Mouse (Mus musculus): ENCODE measurements around the gene Cabp2.
"Not testable (repeated sequence)": the region's sequence is repeated elsewhere in the genome, so short reads cannot be mapped to it uniquely, and the experiment has no call there.

Cabp2 gene

GRCm38 (mm10) chr19:4081394-4081793 is at the start of gene Cabp2:
TSS of gene Cabp2 (plus strand) at chr19:4081578.
- in situ Hi-C loops (cut with MboI; ENCODE audit: low pct_unique_long_range_greater_than_20kb in 1 of 2, low sequenced_read_pairs in 2 of 2, unreplicated experiment in 1 of 2) = no loop called here

GRCm38 (mm10) chr19:4032668-4033067 is 48.7 kb upstream of the Cabp2 start:
- in situ Hi-C loops (cut with MboI; ENCODE audit: low pct_unique_long_range_greater_than_20kb in 1 of 2, low sequenced_read_pairs in 2 of 2, unreplicated experiment in 1 of 2) = no loop called here

- in situ Hi-C loops (cut with MboI; ENCODE audit: low pct_unique_long_range_greater_than_20kb in 1 of 2, low sequenced_read_pairs in 2 of 2, unreplicated experiment in 1 of 2) = no loop called here
Measured at GRCm38 (mm10) chr19:4033298-4033697, 48.1 kb upstream of the Cabp2 start.

GRCm38 (mm10) chr19:4033742-4034141 is 47.6 kb upstream of the Cabp2 start:
- in situ Hi-C loops (cut with MboI; ENCODE audit: low pct_unique_long_range_greater_than_20kb in 1 of 2, low sequenced_read_pairs in 2 of 2, unreplicated experiment in 1 of 2) = no loop called here

GRCm38 (mm10) chr19:4036327-4037045 is 44.9 kb upstream of the Cabp2 start:
- in situ Hi-C loops (cut with MboI; ENCODE audit: low pct_unique_long_range_greater_than_20kb in 1 of 2, low sequenced_read_pairs in 2 of 2, unreplicated experiment in 1 of 2) = no loop called here

- in situ Hi-C loops (cut with MboI; ENCODE audit: low pct_unique_long_range_greater_than_20kb in 1 of 2, low sequenced_read_pairs in 2 of 2, unreplicated experiment in 1 of 2) = not testable (repeated sequence)
Measured at GRCm38 (mm10) chr19:4037154-4037787, 44.1 kb upstream of the Cabp2 start.

- in situ Hi-C loops (cut with MboI; ENCODE audit: low pct_unique_long_range_greater_than_20kb in 1 of 2, low sequenced_read_pairs in 2 of 2, unreplicated experiment in 1 of 2) = no loop called here
Measured at GRCm38 (mm10) chr19:4037788-4038232, 43.6 kb upstream of the Cabp2 start, which contains the start of gene Gstp1. TSS of gene Gstp1 (minus strand) at chr19:4037985.

- in situ Hi-C loops (cut with MboI; ENCODE audit: low pct_unique_long_range_greater_than_20kb in 1 of 2, low sequenced_read_pairs in 2 of 2, unreplicated experiment in 1 of 2) = not testable (repeated sequence)
Measured at GRCm38 (mm10) chr19:4040941-4041340, 40.4 kb upstream of the Cabp2 start.

GRCm38 (mm10) chr19:4041500-4041899 is 39.9 kb upstream of the Cabp2 start:
- in situ Hi-C loops (cut with MboI; ENCODE audit: low pct_unique_long_range_greater_than_20kb in 1 of 2, low sequenced_read_pairs in 2 of 2, unreplicated experiment in 1 of 2) = not testable (repeated sequence)

GRCm38 (mm10) chr19:4042124-4042523 is 39.3 kb upstream of the Cabp2 start:
- in situ Hi-C loops (cut with MboI; ENCODE audit: low pct_unique_long_range_greater_than_20kb in 1 of 2, low sequenced_read_pairs in 2 of 2, unreplicated experiment in 1 of 2) = no loop called here

GRCm38 (mm10) chr19:4044109-4044508 is 37.3 kb upstream of the Cabp2 start:
- in situ Hi-C loops (cut with MboI; ENCODE audit: low pct_unique_long_range_greater_than_20kb in 1 of 2, low sequenced_read_pairs in 2 of 2, unreplicated experiment in 1 of 2) = not testable (repeated sequence)

GRCm38 (mm10) chr19:4045966-4046865 is 35.2 kb upstream of the Cabp2 start, which contains the start of gene Gstp2:
TSS of gene Gstp2 (minus strand) at chr19:4046023.
- in situ Hi-C loops (cut with MboI; ENCODE audit: low pct_unique_long_range_greater_than_20kb in 1 of 2, low sequenced_read_pairs in 2 of 2, unreplicated experiment in 1 of 2) = loop anchor here in 1 of 2 experiments (5.0 kb wide), 1 partner anchor 34 kb away; the partner anchor contains the start of gene Ndufv1

- in situ Hi-C loops (cut with MboI; ENCODE audit: low pct_unique_long_range_greater_than_20kb in 1 of 2, low sequenced_read_pairs in 2 of 2, unreplicated experiment in 1 of 2) = loop anchor here in 1 of 2 experiments (5.0 kb wide), 1 partner anchor 35 kb away; the partner anchor contains the start of gene Ndufv1
Measured at GRCm38 (mm10) chr19:4046866-4047254, 34.5 kb upstream of the Cabp2 start.

- in situ Hi-C loops (cut with MboI; ENCODE audit: low pct_unique_long_range_greater_than_20kb in 1 of 2, low sequenced_read_pairs in 2 of 2, unreplicated experiment in 1 of 2) = loop anchor here in 1 of 2 experiments (5.0 kb wide), 1 partner anchor 36 kb away; the partner anchor contains the start of gene Ndufv1
Measured at GRCm38 (mm10) chr19:4047859-4048258, 33.5 kb upstream of the Cabp2 start.

- in situ Hi-C loops (cut with MboI; ENCODE audit: low pct_unique_long_range_greater_than_20kb in 1 of 2, low sequenced_read_pairs in 2 of 2, unreplicated experiment in 1 of 2) = loop anchor here in 1 of 2 experiments (5.0 kb wide), 1 partner anchor 37 kb away; the partner anchor contains the start of gene Ndufv1
Measured at GRCm38 (mm10) chr19:4049069-4049468, 32.3 kb upstream of the Cabp2 start.

GRCm38 (mm10) chr19:4051016-4051415 is 30.4 kb upstream of the Cabp2 start:
- in situ Hi-C loops (cut with MboI; ENCODE audit: low pct_unique_long_range_greater_than_20kb in 1 of 2, low sequenced_read_pairs in 2 of 2, unreplicated experiment in 1 of 2) = no loop called here

GRCm38 (mm10) chr19:4051741-4052515 is 29.4 kb upstream of the Cabp2 start:
- in situ Hi-C loops (cut with MboI; ENCODE audit: low pct_unique_long_range_greater_than_20kb in 1 of 2, low sequenced_read_pairs in 2 of 2, unreplicated experiment in 1 of 2) = no loop called here

GRCm38 (mm10) chr19:4052516-4053030 is 28.8 kb upstream of the Cabp2 start:
- in situ Hi-C loops (cut with MboI; ENCODE audit: low pct_unique_long_range_greater_than_20kb in 1 of 2, low sequenced_read_pairs in 2 of 2, unreplicated experiment in 1 of 2) = no loop called here

All from mouse embryonic stem cell (cell line).